Mouse (Mus musculus) layer of hippocampus, adult 11-12 months (tissue): ENCODE measurements around the gene AU040320.
A peak's percentile ranks its signal among the peaks of the same experiment; 100 is the strongest.

Experiments
- DNase-seq: peaks from one replicate; pipeline ENCODE4 v3.0.0; 2022; ENCODE audit warnings: low spot score

Gene AU040320

GRCm38 (mm10) chr4:126782996-126783395 lies 29.7 kb downstream of the AU040320 start:
- peak; percentile 69 for DNase-seq

GRCm38 (mm10) chr4:126792341-126793102 lies 39.2 kb downstream of the AU040320 start:
- no peak for DNase-seq

GRCm38 (mm10) chr4:126802174-126802573 lies 48.8 kb downstream of the AU040320 start:
- no peak for DNase-seq

- DNase-seq: no peak
Observed at GRCm38 (mm10) chr4:126803268-126803873, 50.0 kb downstream of the AU040320 start.

GRCm38 (mm10) chr4:126805741-126806140 lies 52.4 kb downstream of the AU040320 start:
- no peak for DNase-seq

- DNase-seq: no peak
Observed at GRCm38 (mm10) chr4:126806692-126807427, 53.5 kb downstream of the AU040320 start.

GRCm38 (mm10) chr4:126810566-126810965 lies 57.2 kb downstream of the AU040320 start:
- no peak for DNase-seq

GRCm38 (mm10) chr4:126813212-126813611 lies 59.9 kb downstream of the AU040320 start:
- no peak for DNase-seq

GRCm38 (mm10) chr4:126814854-126815253 lies 61.5 kb downstream of the AU040320 start:
- no peak for DNase-seq

GRCm38 (mm10) chr4:126822891-126823882 lies 69.8 kb downstream of the AU040320 start:
- DNase-seq: no peak

- no peak for DNase-seq
Observed at GRCm38 (mm10) chr4:126823917-126824316, 70.6 kb downstream of the AU040320 start.

- no peak for DNase-seq
Observed at GRCm38 (mm10) chr4:126831122-126831521, 77.8 kb downstream of the AU040320 start.

- DNase-seq: no peak
Observed at GRCm38 (mm10) chr4:126838799-126839198, 85.5 kb downstream of the AU040320 start.

- DNase-seq: peak; percentile 94
Observed at GRCm38 (mm10) chr4:126839873-126840272, 86.5 kb downstream of the AU040320 start.

- DNase-seq: no peak
Observed at GRCm38 (mm10) chr4:126840996-126841560, 87.7 kb downstream of the AU040320 start.

GRCm38 (mm10) chr4:126842911-126843310 lies 89.6 kb downstream of the AU040320 start:
- DNase-seq: no peak

GRCm38 (mm10) chr4:126845664-126846063 lies 92.3 kb downstream of the AU040320 start:
- no peak for DNase-seq

- DNase-seq: no peak
Observed at GRCm38 (mm10) chr4:126846971-126847370, 93.6 kb downstream of the AU040320 start.

GRCm38 (mm10) chr4:126850019-126850777 lies 96.9 kb downstream of the AU040320 start:
- no peak for DNase-seq

GRCm38 (mm10) chr4:126850778-126851080 lies 97.4 kb downstream of the AU040320 start:
- no peak for DNase-seq

GRCm38 (mm10) chr4:126852971-126853370 lies 99.6 kb downstream of the AU040320 start:
- DNase-seq: no peak
